Mouse (Mus musculus) kidney, adult 2 months (tissue): Measurements from ENCODE around the gene Atg7.

ENCODE experiments used
- CTCF ChIP-seq: fragments of 200-500 bp; conservative IDR thresholded peaks from 2 replicates; pipeline ENCODE4 v1.5.1; 2011; ENCODE audit warnings: low read depth, mild to moderate bottlenecking, control low read depth, low read length, moderate library complexity, mixed read lengths; ENCODE audit not compliant: insufficient read depth, insufficient read length
- POLR2A ChIP-seq: fragments of 200-500 bp; IDR thresholded peaks from one replicate; pipeline ENCODE4 v1.6.1; 2011; ENCODE audit warnings: low read depth, low read length, control low read depth

GRCm38 (mm10) chr6:114643716-114644115 is 819 bp downstream of the Atg7 start:
- TF ChIP-seq POLR2A (no peak), CTCF (no peak)
